Mouse (Mus musculus): Measurements from ENCODE around the gene Cdc14b. TPM values are rescaled to one million over a fixed set of nuclear protein-coding genes. Genes with fewer than 3 reads are reported as not detected.
A peak's percentile ranks its signal among the peaks of the same experiment; 100 is the strongest.
"Not testable (repeated sequence)": the region's sequence is repeated elsewhere in the genome, so short reads cannot be mapped to it uniquely, and the experiment has no call there.

Gene Cdc14b
- polyA plus RNA-seq, 1 experiment from 2014 or later, result 29.5 TPM

GRCm38 (mm10) chr13:64267151-64267550 is 7.9 kb downstream of the Cdc14b start:
- Histone ChIP-seq H3K9ac (replicated peaks; ENCODE audit: low read length) (no peak overlapping the region), H3K27ac (replicated peaks; ENCODE audit: low read depth, low read length) (no peak overlapping the region), H3K4me3 (ENCODE audit: low read depth, low read length) (no peak overlapping the region), H3K9me3 (replicated peaks; ENCODE audit: control insufficient read depth, low read length) (no peaks in the 10 kb centered on the region), H3K4me2 (ENCODE audit: low read depth, low read length) (no peak overlapping the region), H3K4me1 (ENCODE audit: control insufficient read depth, insufficient read depth, low read length) (no peaks in the 10 kb centered on the region), H3K36me3 (replicated peaks; ENCODE audit: control insufficient read depth, insufficient read depth, low read depth, low read length) (no peaks in the 10 kb centered on the region), H3K27me3 (ENCODE audit: control insufficient read depth, insufficient read depth, low read length) (no peaks in the 10 kb centered on the region)
- 33% methylated on average over 9 of the region's 9 CpGs for WGBS
- DNase-seq (ENCODE audit: low spot score) (no peak), ATAC-seq (replicated peaks; ENCODE audit: insufficient number of reproducible peaks, low FRiP score, low TSS enrichment, low read depth) (0 out of 2 replicates have a peak, but pooled peaks have one; percentile 29)

- no peak for ATAC-seq (replicated peaks; ENCODE audit: insufficient number of reproducible peaks, low FRiP score, low TSS enrichment, low read depth)
- no peak overlapping the region for H3K4me2 ChIP-seq (ENCODE audit: low read depth, low read length)
- no peaks in the 10 kb centered on the region for H3K9me3 ChIP-seq (replicated peaks; ENCODE audit: control insufficient read depth, low read length)
- no peaks in the 10 kb centered on the region for H3K4me1 ChIP-seq (ENCODE audit: control insufficient read depth, insufficient read depth, low read length)
- H3K4me3 ChIP-seq (ENCODE audit: low read depth, low read length), result no peak overlapping the region
- H3K9ac ChIP-seq (replicated peaks; ENCODE audit: low read length), result no peak overlapping the region
- DNase-seq (ENCODE audit: low spot score), result no peak
- no peak overlapping the region for H3K27ac ChIP-seq (replicated peaks; ENCODE audit: low read depth, low read length)
- no peaks in the 10 kb centered on the region for H3K36me3 ChIP-seq (replicated peaks; ENCODE audit: control insufficient read depth, insufficient read depth, low read depth, low read length)
- no peaks in the 10 kb centered on the region for H3K27me3 ChIP-seq (ENCODE audit: control insufficient read depth, insufficient read depth, low read length)
- 91% methylated on average over 6 of the region's 6 CpGs for WGBS
These were observed 10.5 kb downstream of the Cdc14b start for GRCm38 (mm10) chr13:64264586-64264985.

- Histone ChIP-seq H3K4me1 (ENCODE audit: control insufficient read depth, insufficient read depth, low read length) (no peaks in the 10 kb centered on the region), H3K4me2 (ENCODE audit: low read depth, low read length) (no peak overlapping the region), H3K9ac (replicated peaks; ENCODE audit: low read length) (no peak overlapping the region), H3K9me3 (replicated peaks; ENCODE audit: control insufficient read depth, low read length) (no peaks in the 10 kb centered on the region), H3K27ac (replicated peaks; ENCODE audit: low read depth, low read length) (no peak overlapping the region), H3K27me3 (ENCODE audit: control insufficient read depth, insufficient read depth, low read length) (no peaks in the 10 kb centered on the region), H3K4me3 (ENCODE audit: low read depth, low read length) (no peak overlapping the region), H3K36me3 (replicated peaks; ENCODE audit: control insufficient read depth, insufficient read depth, low read depth, low read length) (no peaks in the 10 kb centered on the region)
- WGBS, result 88% methylated on average over 7 of the region's 7 CpGs
- ATAC-seq (replicated peaks; ENCODE audit: insufficient number of reproducible peaks, low FRiP score, low TSS enrichment, low read depth) (no peak), DNase-seq (ENCODE audit: low spot score) (no peak)
These were observed 15.2 kb downstream of the Cdc14b start for GRCm38 (mm10) chr13:64259903-64260302.

GRCm38 (mm10) chr13:64258516-64258821 is 16.6 kb downstream of the Cdc14b start:
- Histone ChIP-seq H3K4me2 (ENCODE audit: low read depth, low read length) (no peak overlapping the region), H3K9ac (replicated peaks; ENCODE audit: low read length) (no peak overlapping the region), H3K9me3 (replicated peaks; ENCODE audit: control insufficient read depth, low read length) (no peaks in the 10 kb centered on the region), H3K27ac (replicated peaks; ENCODE audit: low read depth, low read length) (no peak overlapping the region), H3K36me3 (replicated peaks; ENCODE audit: control insufficient read depth, insufficient read depth, low read depth, low read length) (no peaks in the 10 kb centered on the region), H3K4me3 (ENCODE audit: low read depth, low read length) (no peak overlapping the region), H3K27me3 (ENCODE audit: control insufficient read depth, insufficient read depth, low read length) (no peaks in the 10 kb centered on the region), H3K4me1 (ENCODE audit: control insufficient read depth, insufficient read depth, low read length) (no peaks in the 10 kb centered on the region)
- no peak for DNase-seq (ENCODE audit: low spot score)
- ATAC-seq (replicated peaks; ENCODE audit: insufficient number of reproducible peaks, low FRiP score, low TSS enrichment, low read depth), result no peak
- WGBS, result 70% methylated on average over 4 of the region's 4 CpGs

GRCm38 (mm10) chr13:64257814-64258515 is 17.1 kb downstream of the Cdc14b start:
- Histone ChIP-seq H3K27me3 (ENCODE audit: control insufficient read depth, insufficient read depth, low read length) (no peaks in the 10 kb centered on the region), H3K36me3 (replicated peaks; ENCODE audit: control insufficient read depth, insufficient read depth, low read depth, low read length) (no peaks in the 10 kb centered on the region), H3K9me3 (replicated peaks; ENCODE audit: control insufficient read depth, low read length) (no peaks in the 10 kb centered on the region), H3K4me1 (ENCODE audit: control insufficient read depth, insufficient read depth, low read length) (no peaks in the 10 kb centered on the region), H3K9ac (replicated peaks; ENCODE audit: low read length) (no peak overlapping the region), H3K4me2 (ENCODE audit: low read depth, low read length) (no peak overlapping the region), H3K4me3 (ENCODE audit: low read depth, low read length) (no peak overlapping the region), H3K27ac (replicated peaks; ENCODE audit: low read depth, low read length) (no peak overlapping the region)
- no peak for DNase-seq (ENCODE audit: low spot score)
- no peak for ATAC-seq (replicated peaks; ENCODE audit: insufficient number of reproducible peaks, low FRiP score, low TSS enrichment, low read depth)
- WGBS, result 33% methylated on average over 5 of the region's 5 CpGs

GRCm38 (mm10) chr13:64257010-64257813 is 17.9 kb downstream of the Cdc14b start:
- no peaks in the 10 kb centered on the region for H3K4me1 ChIP-seq (ENCODE audit: control insufficient read depth, insufficient read depth, low read length)
- no peak overlapping the region for H3K4me2 ChIP-seq (ENCODE audit: low read depth, low read length)
- no peak overlapping the region for H3K4me3 ChIP-seq (ENCODE audit: low read depth, low read length)
- no peak for DNase-seq (ENCODE audit: low spot score)
- no peak for ATAC-seq (replicated peaks; ENCODE audit: insufficient number of reproducible peaks, low FRiP score, low TSS enrichment, low read depth)
- H3K27ac ChIP-seq (replicated peaks; ENCODE audit: low read depth, low read length), result no peak overlapping the region
- H3K9ac ChIP-seq (replicated peaks; ENCODE audit: low read length), result no peak overlapping the region
- 85% methylated on average over 12 of the region's 12 CpGs for WGBS
- H3K9me3 ChIP-seq (replicated peaks; ENCODE audit: control insufficient read depth, low read length), result no peaks in the 10 kb centered on the region
- no peaks in the 10 kb centered on the region for H3K27me3 ChIP-seq (ENCODE audit: control insufficient read depth, insufficient read depth, low read length)
- no peaks in the 10 kb centered on the region for H3K36me3 ChIP-seq (replicated peaks; ENCODE audit: control insufficient read depth, insufficient read depth, low read depth, low read length)

GRCm38 (mm10) chr13:64254185-64254584 is 20.9 kb downstream of the Cdc14b start:
- not testable (repeated sequence) for H3K4me3 ChIP-seq (ENCODE audit: low read depth, low read length); H3K27me3 ChIP-seq (ENCODE audit: control insufficient read depth, insufficient read depth, low read length); ATAC-seq (replicated peaks; ENCODE audit: insufficient number of reproducible peaks, low FRiP score, low TSS enrichment, low read depth); DNase-seq (ENCODE audit: low spot score); H3K9ac ChIP-seq (replicated peaks; ENCODE audit: low read length); H3K9me3 ChIP-seq (replicated peaks; ENCODE audit: control insufficient read depth, low read length); H3K36me3 ChIP-seq (replicated peaks; ENCODE audit: control insufficient read depth, insufficient read depth, low read depth, low read length); H3K27ac ChIP-seq (replicated peaks; ENCODE audit: low read depth, low read length); H3K4me1 ChIP-seq (ENCODE audit: control insufficient read depth, insufficient read depth, low read length); H3K4me2 ChIP-seq (ENCODE audit: low read depth, low read length)
- WGBS, result 81% methylated on average over 11 of the region's 11 CpGs

- DNase-seq (ENCODE audit: low spot score) (no peak), ATAC-seq (replicated peaks; ENCODE audit: insufficient number of reproducible peaks, low FRiP score, low TSS enrichment, low read depth) (no peak)
- Histone ChIP-seq H3K4me3 (ENCODE audit: low read depth, low read length) (no peak overlapping the region), H3K4me1 (ENCODE audit: control insufficient read depth, insufficient read depth, low read length) (no peaks in the 10 kb centered on the region), H3K9ac (replicated peaks; ENCODE audit: low read length) (no peak overlapping the region), H3K4me2 (ENCODE audit: low read depth, low read length) (no peak overlapping the region), H3K9me3 (replicated peaks; ENCODE audit: control insufficient read depth, low read length) (no peaks in the 10 kb centered on the region), H3K27ac (replicated peaks; ENCODE audit: low read depth, low read length) (no peak overlapping the region), H3K27me3 (ENCODE audit: control insufficient read depth, insufficient read depth, low read length) (no peaks in the 10 kb centered on the region), H3K36me3 (replicated peaks; ENCODE audit: control insufficient read depth, insufficient read depth, low read depth, low read length) (no peaks in the 10 kb centered on the region)
These were observed 21.4 kb downstream of the Cdc14b start for GRCm38 (mm10) chr13:64253697-64254096.
